Mouse (Mus musculus): ENCODE measurements around the gene Rtl5. TPM values are rescaled to one million over a fixed set of nuclear protein-coding genes. Genes with fewer than 3 reads are reported as not detected.

The Rtl5 gene
- total and polyA plus RNA-seq, 2 experiments, result 0.74 to 0.97 TPM

DNA sequence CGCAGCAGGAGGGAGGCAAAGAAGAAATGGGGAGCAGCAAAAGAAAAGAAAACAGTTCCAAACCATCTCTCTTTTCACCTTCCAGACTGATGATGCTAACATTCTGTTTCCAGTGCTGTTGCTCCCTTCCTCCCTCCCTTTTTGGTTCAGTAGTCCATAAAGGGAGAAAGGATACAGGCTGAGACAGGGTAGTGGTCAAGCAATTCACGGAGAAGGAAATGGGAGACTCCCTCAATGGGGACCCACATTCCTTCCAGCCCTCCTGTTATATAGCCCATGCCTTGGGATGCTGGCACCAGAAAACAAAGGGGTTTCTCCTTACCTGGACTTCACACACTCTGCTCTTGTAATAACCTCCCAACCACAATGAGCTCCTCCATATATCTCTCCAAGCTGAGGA, 413 bp upstream of the Rtl5 start:
- Histone ChIP-seq H3K79me2 (ENCODE audit: control insufficient read depth, insufficient read depth, low read length) (no peaks in the 10 kb centered on the region), H3K9ac (ENCODE audit: low read depth, low read length) (no peak overlapping the region), H3K27me3 (ENCODE audit: control insufficient read depth, insufficient read depth, low read length) (peaks cover 3% of the 10 kb centered on the region; the same call in 1 of the 2 replicates), H3K27ac (replicated peaks; ENCODE audit: insufficient read depth, low read depth, low read length) (no peak overlapping the region), H3K4me1 (ENCODE audit: control insufficient read depth, insufficient read depth, low read length) (no peaks in the 10 kb centered on the region), H3K36me3 (ENCODE audit: control insufficient read depth, insufficient read depth, low read length) (no peaks in the 10 kb centered on the region), H3K4me3 (ENCODE audit: insufficient read depth, low read depth, low read length) (peak overlapping the region; percentile 61; the same call in 1 of the 2 replicates)
- no peak for TF ChIP-seq POLR2A (IDR thresholded peaks at IDR 0.05; ENCODE audit: extremely low read depth, insufficient read depth, low read length)
- DNase-seq (ENCODE audit: extremely low read depth, low read depth, low spot score), result no peak
- 40% methylated on average over 2 of the region's 2 CpGs for WGBS

- no peak overlapping the region for H3K4me3 ChIP-seq (ENCODE audit: insufficient read depth, low read depth, low read length)
- no peaks in the 10 kb centered on the region for H3K4me1 ChIP-seq (ENCODE audit: control insufficient read depth, insufficient read depth, low read length)
- no peaks in the 10 kb centered on the region for H3K79me2 ChIP-seq (ENCODE audit: control insufficient read depth, insufficient read depth, low read length)
- WGBS, result 92% methylated on average over 24 of the region's 24 CpGs
- H3K9ac ChIP-seq (ENCODE audit: low read depth, low read length), result no peak overlapping the region
- no peaks in the 10 kb centered on the region for H3K36me3 ChIP-seq (ENCODE audit: control insufficient read depth, insufficient read depth, low read length)
- DNase-seq (ENCODE audit: extremely low read depth, low read depth, low spot score), result no peak
- H3K27me3 ChIP-seq (ENCODE audit: control insufficient read depth, insufficient read depth, low read length), result peaks cover 3% of the 10 kb centered on the region; the same call in 1 of the 2 replicates
- no peak for TF ChIP-seq POLR2A (IDR thresholded peaks at IDR 0.05; ENCODE audit: extremely low read depth, insufficient read depth, low read length)
- H3K27ac ChIP-seq (replicated peaks; ENCODE audit: insufficient read depth, low read depth, low read length), result no peak overlapping the region
These were observed 2.1 kb downstream of the Rtl5 start for GRCm38 (mm10) chrX:102068811-102069540.

GRCm38 (mm10) chrX:102067118-102067517, 4.0 kb downstream of the Rtl5 start:
- H3K36me3 ChIP-seq (ENCODE audit: control insufficient read depth, insufficient read depth, low read length), result no peaks in the 10 kb centered on the region
- 86% methylated on average over 6 of the region's 6 CpGs for WGBS

GRCm38 (mm10) chrX:102066134-102066533, 5.0 kb downstream of the Rtl5 start:
- H3K4me3 ChIP-seq (ENCODE audit: insufficient read depth, low read depth, low read length), result no peak overlapping the region
- H3K27ac ChIP-seq (replicated peaks; ENCODE audit: insufficient read depth, low read depth, low read length), result no peak overlapping the region
- whole genome bisulfite sequencing, result 19% methylated on average over 9 of the region's 9 CpGs
- H3K9ac ChIP-seq (ENCODE audit: low read depth, low read length), result no peak overlapping the region
- no peaks in the 10 kb centered on the region for H3K36me3 ChIP-seq (ENCODE audit: control insufficient read depth, insufficient read depth, low read length)
- H3K79me2 ChIP-seq (ENCODE audit: control insufficient read depth, insufficient read depth, low read length), result no peaks in the 10 kb centered on the region
- peak; percentile 78 for TF ChIP-seq CTCF (IDR thresholded peaks at IDR 0.05; ENCODE audit: low read depth, low read length)
- no peak for TF ChIP-seq POLR2A (IDR thresholded peaks at IDR 0.05; ENCODE audit: extremely low read depth, insufficient read depth, low read length)
- H3K4me1 ChIP-seq (ENCODE audit: control insufficient read depth, insufficient read depth, low read length), result no peaks in the 10 kb centered on the region; the same call in 1 of the 2 replicates
- DNase-seq (ENCODE audit: extremely low read depth, low read depth, low spot score), result peak; percentile 29
- H3K27me3 ChIP-seq (ENCODE audit: control insufficient read depth, insufficient read depth, low read length), result peaks cover 3% of the 10 kb centered on the region; the same call in 1 of the 2 replicates

More at GRCm38 (mm10) chrX:102067118-102067517, 4.0 kb downstream of the Rtl5 start:
- peaks cover 3% of the 10 kb centered on the region; the same call in 1 of the 2 replicates for H3K27me3 ChIP-seq (ENCODE audit: control insufficient read depth, insufficient read depth, low read length)
- H3K9ac ChIP-seq (ENCODE audit: low read depth, low read length), result no peak overlapping the region
- no peak overlapping the region for H3K4me3 ChIP-seq (ENCODE audit: insufficient read depth, low read depth, low read length)
- H3K79me2 ChIP-seq (ENCODE audit: control insufficient read depth, insufficient read depth, low read length), result no peaks in the 10 kb centered on the region
- no peak overlapping the region for H3K27ac ChIP-seq (replicated peaks; ENCODE audit: insufficient read depth, low read depth, low read length)
- H3K4me1 ChIP-seq (ENCODE audit: control insufficient read depth, insufficient read depth, low read length), result no peaks in the 10 kb centered on the region; the same call in 1 of the 2 replicates
- no peak for DNase-seq (ENCODE audit: extremely low read depth, low read depth, low spot score)
- TF ChIP-seq POLR2A (IDR thresholded peaks at IDR 0.05; ENCODE audit: extremely low read depth, insufficient read depth, low read length), result no peak
- no peak for TF ChIP-seq CTCF (IDR thresholded peaks at IDR 0.05; ENCODE audit: low read depth, low read length)

- H3K36me3 ChIP-seq (ENCODE audit: control insufficient read depth, insufficient read depth, low read length), result no peaks in the 10 kb centered on the region
- WGBS, result 65% methylated on average over 4 of the region's 4 CpGs
- no peak overlapping the region for H3K9ac ChIP-seq (ENCODE audit: low read depth, low read length)
- H3K27me3 ChIP-seq (ENCODE audit: control insufficient read depth, insufficient read depth, low read length), result no peaks in the 10 kb centered on the region
- H3K27ac ChIP-seq (replicated peaks; ENCODE audit: insufficient read depth, low read depth, low read length), result no peak overlapping the region
- DNase-seq (ENCODE audit: extremely low read depth, low read depth, low spot score), result no peak
- H3K79me2 ChIP-seq (ENCODE audit: control insufficient read depth, insufficient read depth, low read length), result no peaks in the 10 kb centered on the region
- no peaks in the 10 kb centered on the region; the same call in 1 of the 2 replicates for H3K4me1 ChIP-seq (ENCODE audit: control insufficient read depth, insufficient read depth, low read length)
- H3K4me3 ChIP-seq (ENCODE audit: insufficient read depth, low read depth, low read length), result no peak overlapping the region
- TF ChIP-seq CTCF (IDR thresholded peaks at IDR 0.05; ENCODE audit: low read depth, low read length) (no peak), POLR2A (IDR thresholded peaks at IDR 0.05; ENCODE audit: extremely low read depth, insufficient read depth, low read length) (no peak)
These were observed 5.8 kb downstream of the Rtl5 start for GRCm38 (mm10) chrX:102065213-102065775.

DNA sequence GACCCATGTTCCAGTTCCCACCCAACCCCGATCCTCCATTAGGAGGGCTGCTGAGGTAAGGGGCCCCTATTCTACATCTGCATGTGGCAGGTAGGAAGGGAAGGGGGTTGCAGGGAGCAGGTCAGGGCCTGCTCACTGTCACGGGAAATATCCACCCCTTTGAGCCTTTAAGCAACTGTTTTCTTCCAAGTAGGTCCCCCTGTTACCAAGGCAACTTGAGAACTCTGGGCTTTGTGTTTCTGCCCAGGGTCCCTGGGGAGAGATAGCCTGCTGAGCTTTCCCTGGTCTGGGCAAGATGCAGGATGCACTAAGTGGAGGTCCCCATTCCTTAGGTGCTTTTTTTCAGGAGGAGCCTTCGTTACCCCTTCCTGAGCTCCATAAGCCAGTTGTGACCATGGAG, 7.0 kb downstream of the Rtl5 start:
- Histone ChIP-seq H3K27ac (replicated peaks; ENCODE audit: insufficient read depth, low read depth, low read length) (no peak overlapping the region), H3K27me3 (ENCODE audit: control insufficient read depth, insufficient read depth, low read length) (no peaks in the 10 kb centered on the region), H3K4me1 (ENCODE audit: control insufficient read depth, insufficient read depth, low read length) (no peaks in the 10 kb centered on the region; the same call in 1 of the 2 replicates), H3K9ac (ENCODE audit: low read depth, low read length) (no peak overlapping the region), H3K79me2 (ENCODE audit: control insufficient read depth, insufficient read depth, low read length) (no peaks in the 10 kb centered on the region), H3K36me3 (ENCODE audit: control insufficient read depth, insufficient read depth, low read length) (no peaks in the 10 kb centered on the region), H3K4me3 (ENCODE audit: insufficient read depth, low read depth, low read length) (no peak overlapping the region)
- DNase-seq (ENCODE audit: extremely low read depth, low read depth, low spot score), result no peak
- no peak for TF ChIP-seq CTCF (IDR thresholded peaks at IDR 0.05; ENCODE audit: low read depth, low read length)
- TF ChIP-seq POLR2A (IDR thresholded peaks at IDR 0.05; ENCODE audit: extremely low read depth, insufficient read depth, low read length), result no peak
- WGBS, result 78% methylated on average over 3 of the region's 3 CpGs
